Mouse (Mus musculus) stomach, embryonic 15.5 days (tissue): ENCODE measurements around the gene Hoxb8. TPM values are rescaled to one million over a fixed set of nuclear protein-coding genes. Genes with fewer than 3 reads are reported as not detected.

Source experiments
- ATAC-seq: fragments of 200-750 bp; cut with Nextera tagmentation; 2 replicates; pipeline ENCODE4 v1.8.0; 2017; ENCODE audit warnings: low read depth, moderate number of reproducible peaks, moderate TSS enrichment; ENCODE audit not compliant: insufficient read depth, low FRiP score
- H3K27ac ChIP-seq: fragments of 300-500 bp; sonication (generic); 2 replicates; pipeline ENCODE4 v1.5.1; 2015; ENCODE audit warnings: mild to moderate bottlenecking, inconsistent platforms
- H3K27me3 ChIP-seq: fragments of 300-500 bp; sonication (generic); replicated peaks from 2 replicates; pipeline ENCODE4 v1.6.1; 2015; ENCODE audit warnings: inconsistent platforms
- H3K36me3 ChIP-seq: fragments of 300-500 bp; sonication (generic); 2 replicates; pipeline ENCODE4 v1.6.1; 2015; ENCODE audit warnings: inconsistent platforms
- H3K4me1 ChIP-seq: fragments of 300-500 bp; sonication (generic); 2 replicates; pipeline ENCODE4 v1.6.1; 2015; ENCODE audit warnings: inconsistent platforms
- H3K4me2 ChIP-seq: fragments of 300-500 bp; sonication (generic); 2 replicates; pipeline ENCODE4 v1.6.1; 2015; ENCODE audit warnings: mild to moderate bottlenecking, inconsistent platforms
- H3K4me3 ChIP-seq: fragments of 300-500 bp; sonication (generic); replicated peaks from 2 replicates; pipeline ENCODE4 v1.5.1; 2015; ENCODE audit warnings: inconsistent platforms
- H3K9ac ChIP-seq: fragments of 300-500 bp; sonication (generic); 2 replicates; pipeline ENCODE4 v1.6.1; 2015; ENCODE audit warnings: inconsistent platforms
- H3K9me3 ChIP-seq: fragments of 300-500 bp; sonication (generic); 2 replicates; pipeline ENCODE4 v1.6.1; 2016; ENCODE audit warnings: inconsistent platforms
- WGBS: fragments of 180-500 bp; shearing (Covaris S2); methylation state at CpG from one replicate; pipeline ENCODE4 v1.1.7; 2015; 5-methylcytosine and 5-hydroxymethylcytosine counted together
- polyA plus RNA-seq: library from polyadenylated mRNA; unstranded; fragments of >200 nt; fragmentation: Nextera tagmentation; extraction: Ambion mirVana; gene quantifications from 2 replicates; pipeline ENCODE4 v1.2.1, GENCODE M21; 2015

Gene Hoxb8
- polyA plus RNA-seq, 1 experiment from 2014 or later = 1.9 TPM

DNA sequence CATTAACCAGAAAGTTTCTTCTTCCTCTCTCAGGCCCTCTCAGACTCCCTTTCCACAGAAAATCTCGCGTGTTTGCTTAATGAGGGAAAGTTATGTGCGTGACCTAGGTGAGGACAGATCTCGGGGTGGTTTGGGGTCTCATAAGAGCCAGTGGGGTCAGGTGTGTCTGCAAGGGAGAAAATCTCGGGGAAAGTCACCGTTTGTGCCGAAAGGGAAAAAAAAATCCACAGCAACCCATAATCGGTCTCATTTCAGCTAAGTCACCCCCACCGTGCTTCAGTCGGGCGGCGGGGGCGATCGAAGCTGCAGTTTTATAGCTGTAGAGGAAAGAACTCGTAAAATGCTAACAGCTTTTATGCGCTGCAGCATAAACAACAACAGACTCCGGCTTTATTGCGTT, 309 bp upstream of the Hoxb8 start:
- no peak for ATAC-seq
- no peak overlapping the region for H3K27ac ChIP-seq

DNA sequence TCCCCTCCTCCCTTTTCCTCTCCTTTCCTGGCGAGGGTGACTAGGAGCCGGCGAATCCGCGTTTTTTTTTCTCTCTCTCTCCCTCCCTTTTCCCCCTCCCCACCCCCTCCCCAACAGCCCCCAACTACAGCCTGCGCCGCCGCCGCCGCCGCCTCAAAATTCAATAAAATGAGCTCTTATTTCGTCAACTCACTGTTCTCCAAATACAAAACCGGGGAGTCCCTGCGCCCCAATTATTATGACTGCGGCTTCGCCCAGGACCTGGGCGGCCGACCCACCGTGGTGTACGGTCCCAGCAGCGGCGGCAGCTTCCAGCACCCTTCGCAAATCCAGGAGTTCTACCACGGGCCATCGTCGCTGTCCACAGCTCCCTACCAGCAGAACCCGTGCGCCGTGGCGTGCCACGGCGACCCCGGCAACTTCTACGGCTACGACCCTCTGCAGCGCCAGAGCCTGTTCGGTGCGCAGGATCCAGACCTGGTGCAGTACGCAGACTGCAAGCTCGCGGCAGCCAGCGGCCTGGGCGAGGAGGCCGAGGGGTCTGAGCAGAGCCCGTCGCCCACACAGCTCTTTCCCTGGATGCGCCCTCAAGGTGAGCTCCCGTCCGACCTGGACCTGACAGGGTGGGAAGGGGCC, 1.2 kb downstream of the Hoxb8 start:
- H3K27me3 ChIP-seq = peaks cover 65% of the 10 kb centered on the region
- peaks cover 14% of the 10 kb centered on the region for H3K4me1 ChIP-seq
- no peaks in the 10 kb centered on the region for H3K36me3 ChIP-seq
- no peak for ATAC-seq
- no peaks in the 10 kb centered on the region for H3K9me3 ChIP-seq
- peak overlapping the region; percentile 9 for H3K9ac ChIP-seq
- under 1% methylated on average over 49 of the region's 49 CpGs for WGBS
- peak overlapping the region; percentile 58 for H3K4me2 ChIP-seq
- peak overlapping the region; percentile 86; the same call in 1 of the 2 replicates for H3K27ac ChIP-seq
- H3K4me3 ChIP-seq = peak overlapping the region; percentile 47

More for the DNA sequence above, 309 bp upstream of the Hoxb8 start:
- Histone ChIP-seq H3K36me3 (no peaks in the 10 kb centered on the region), H3K4me3 (no peak overlapping the region; the same call in 1 of the 2 replicates), H3K27me3 (peaks cover 66% of the 10 kb centered on the region), H3K4me1 (peaks cover 18% of the 10 kb centered on the region), H3K4me2 (no peak overlapping the region), H3K9me3 (no peaks in the 10 kb centered on the region), H3K9ac (no peak overlapping the region)
- WGBS = 15% methylated on average over 18 of the region's 18 CpGs

DNA sequence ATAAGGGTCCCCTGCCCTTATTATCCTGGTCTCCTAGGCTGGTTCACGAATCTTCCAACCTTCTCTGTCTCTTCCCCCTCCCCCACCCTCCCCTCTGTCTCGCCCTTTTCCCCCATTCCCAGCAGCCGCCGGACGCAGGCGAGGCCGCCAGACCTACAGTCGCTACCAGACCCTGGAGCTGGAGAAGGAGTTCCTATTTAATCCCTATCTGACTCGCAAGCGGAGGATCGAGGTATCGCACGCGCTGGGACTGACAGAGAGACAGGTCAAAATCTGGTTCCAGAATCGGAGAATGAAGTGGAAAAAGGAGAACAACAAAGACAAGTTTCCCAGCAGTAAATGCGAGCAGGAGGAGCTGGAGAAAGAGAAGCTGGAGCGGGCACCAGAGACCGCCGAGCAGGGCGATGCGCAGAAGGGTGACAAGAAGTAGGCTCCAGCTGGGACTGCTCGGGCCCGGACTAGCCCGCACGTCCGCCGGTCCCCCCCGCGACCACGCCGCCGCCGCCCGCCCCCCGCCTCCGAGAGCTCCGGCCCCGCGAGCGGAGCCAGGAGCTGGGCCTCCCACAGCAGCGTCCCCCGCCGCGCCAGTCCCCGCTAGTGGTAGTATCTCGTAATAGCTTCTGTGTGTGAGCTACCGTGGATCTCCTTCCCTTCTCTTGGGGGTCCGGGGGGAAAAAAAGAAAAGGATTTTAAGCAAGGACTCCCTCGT, 2.5 kb downstream of the Hoxb8 start:
- no peaks in the 10 kb centered on the region for H3K36me3 ChIP-seq
- no peak for ATAC-seq
- peak overlapping the region; percentile 86 for H3K27ac ChIP-seq
- H3K9me3 ChIP-seq = no peaks in the 10 kb centered on the region
- peak overlapping the region; percentile 58 for H3K4me2 ChIP-seq
- H3K27me3 ChIP-seq = peaks cover 66% of the 10 kb centered on the region
- H3K4me3 ChIP-seq = peak overlapping the region; percentile 47
- WGBS = under 1% methylated on average over 48 of the region's 49 CpGs
- peaks cover 14% of the 10 kb centered on the region for H3K4me1 ChIP-seq
- peak overlapping the region; percentile 20 for H3K9ac ChIP-seq

DNA sequence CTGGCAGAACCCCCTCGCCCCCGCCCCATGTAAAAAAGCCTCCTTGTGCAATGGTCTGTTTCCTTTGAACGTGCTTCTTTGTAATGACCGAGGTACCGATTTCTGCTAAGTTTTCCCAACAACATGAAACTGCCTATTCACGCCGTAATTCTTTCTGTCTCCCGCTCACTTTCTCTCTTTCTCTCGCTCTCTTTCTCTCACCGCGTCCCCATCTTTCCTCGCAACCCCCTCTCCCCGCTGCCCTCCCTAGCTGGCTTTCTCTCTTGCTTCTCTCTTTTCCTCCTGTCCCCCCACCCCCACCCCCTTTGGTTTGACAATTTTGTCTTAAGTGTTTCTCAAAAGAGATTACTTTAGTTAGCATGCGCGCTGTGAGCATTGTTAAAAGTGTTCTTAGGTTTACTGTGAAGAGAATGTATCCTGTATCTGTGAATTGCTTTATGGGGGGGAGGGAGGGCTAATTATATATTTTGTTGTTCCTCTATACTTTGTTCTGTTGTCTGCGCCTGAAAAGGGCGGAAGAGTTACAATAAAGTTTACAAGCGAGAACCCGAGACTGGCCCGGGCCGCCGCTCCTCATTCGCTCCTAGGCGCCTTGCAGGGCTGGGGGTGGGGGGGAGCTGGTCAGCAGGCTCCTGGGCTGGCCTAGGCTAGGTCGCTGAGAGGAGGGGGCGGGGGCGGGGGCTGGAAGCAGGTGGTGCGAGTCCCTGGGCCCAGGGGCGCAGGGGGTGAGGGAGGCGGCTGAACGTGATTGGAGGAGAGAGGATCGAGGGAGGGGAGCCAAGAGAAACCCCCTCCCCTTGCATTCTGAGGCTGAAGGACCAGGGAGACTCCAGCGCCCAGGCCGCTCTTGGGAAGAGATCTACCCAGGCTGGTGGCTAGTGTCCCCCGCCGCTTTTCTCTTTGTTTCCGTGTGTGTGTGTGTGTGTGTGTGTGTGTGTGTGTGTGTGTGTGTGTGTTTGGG, 3.3 kb downstream of the Hoxb8 start:
- Histone ChIP-seq H3K4me1 (peaks cover 8% of the 10 kb centered on the region; the same call in 1 of the 2 replicates), H3K36me3 (no peaks in the 10 kb centered on the region), H3K27ac (peak overlapping the region; percentile 86), H3K9me3 (no peaks in the 10 kb centered on the region), H3K4me2 (peak overlapping the region; percentile 58), H3K4me3 (peak overlapping the region; percentile 47), H3K9ac (peak overlapping the region; percentile 20; the same call in 1 of the 2 replicates), H3K27me3 (peaks cover 63% of the 10 kb centered on the region)
- WGBS = 1% methylated on average over 32 of the region's 37 CpGs
- peak; percentile 74 for ATAC-seq

DNA sequence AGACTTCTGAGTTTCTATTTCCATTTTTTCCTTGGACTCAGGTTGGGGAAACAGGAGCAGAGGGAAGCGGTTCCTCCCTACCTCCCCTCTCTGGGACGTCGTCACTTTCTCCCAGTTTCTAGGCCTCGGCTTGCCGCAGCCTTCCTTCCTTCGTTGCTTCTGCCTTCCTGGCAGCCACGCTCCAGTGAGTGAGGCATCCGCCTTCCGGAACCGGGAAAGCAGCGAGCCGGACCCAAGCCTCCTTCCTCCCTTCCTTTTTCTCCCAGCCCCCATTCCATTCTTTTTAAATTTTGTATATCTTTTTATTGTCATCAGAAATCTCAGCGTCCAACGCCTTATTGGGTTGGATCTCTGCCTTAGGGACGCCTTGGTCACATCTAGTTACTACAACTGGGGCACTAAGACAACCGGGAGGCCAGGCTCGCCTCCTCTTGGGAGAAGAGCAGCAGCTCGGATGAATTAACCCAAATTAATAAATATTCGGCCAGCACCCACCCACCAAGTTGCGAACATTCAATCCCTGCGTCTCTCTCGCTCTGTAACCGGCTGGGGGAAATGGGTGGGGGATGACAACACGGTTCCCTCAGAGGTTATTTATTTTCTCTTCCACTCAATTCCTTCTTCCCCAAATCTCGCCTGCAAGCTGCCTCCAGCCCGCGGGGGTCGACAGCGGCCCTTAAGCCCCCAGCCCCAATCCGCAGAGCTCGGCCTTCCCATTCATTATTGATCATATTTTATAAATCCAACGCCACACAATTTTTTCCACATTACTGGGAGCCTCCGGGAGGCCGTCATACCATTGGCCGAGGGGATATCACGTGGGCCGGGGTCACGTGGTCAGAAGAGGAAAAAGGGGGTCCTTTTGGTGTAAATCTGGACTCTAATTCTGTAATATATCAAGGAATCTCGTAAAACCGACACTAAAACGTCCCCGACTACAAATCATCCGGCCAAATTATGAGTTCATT, 4.3 kb downstream of the Hoxb8 start, which contains the start of gene Hoxb7:
Gene Hoxb7 (plus strand): TSS at position 853 of the 968 bp plus-strand sequence.
- 2% methylated on average over 43 of the region's 43 CpGs for WGBS
- ATAC-seq = no peak
- H3K4me3 ChIP-seq = peak within 1 kb of the TSS; percentile 47

DNA sequence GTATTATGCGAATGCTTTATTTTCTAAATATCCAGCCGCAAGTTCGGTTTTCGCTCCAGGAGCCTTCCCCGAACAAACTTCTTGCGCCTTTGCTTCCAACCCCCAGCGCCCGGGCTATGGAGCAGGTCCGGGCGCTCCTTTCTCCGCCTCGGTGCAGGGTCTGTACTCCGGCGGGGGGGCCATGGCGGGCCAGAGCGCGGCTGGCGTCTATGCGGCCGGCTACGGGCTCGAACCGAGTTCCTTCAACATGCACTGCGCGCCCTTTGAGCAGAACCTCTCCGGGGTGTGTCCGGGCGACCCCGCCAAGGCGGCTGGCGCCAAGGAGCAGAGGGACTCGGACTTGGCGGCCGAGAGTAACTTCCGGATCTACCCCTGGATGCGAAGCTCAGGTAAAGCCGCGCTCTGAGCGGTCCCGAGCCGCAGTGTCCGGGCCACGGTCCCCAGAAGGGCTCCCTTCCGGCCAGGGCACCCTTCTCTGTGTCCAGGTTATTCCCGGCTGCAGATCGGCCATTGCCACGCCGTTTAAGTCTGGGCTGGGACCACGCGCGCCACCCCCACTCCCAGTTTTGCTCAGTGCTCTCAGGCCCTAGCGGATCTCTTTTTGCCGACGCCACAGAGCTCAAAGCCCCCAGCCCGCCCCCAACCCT, 5.2 kb downstream of the Hoxb8 start:
- peak overlapping the region; percentile 58 for H3K4me2 ChIP-seq
- H3K36me3 ChIP-seq = no peaks in the 10 kb centered on the region
- peak overlapping the region; percentile 86 for H3K27ac ChIP-seq
- H3K9ac ChIP-seq = peak overlapping the region; percentile 38; the same call in 1 of the 2 replicates
- no peaks in the 10 kb centered on the region for H3K9me3 ChIP-seq
- peak overlapping the region; percentile 47 for H3K4me3 ChIP-seq
- ATAC-seq = no peak
- H3K4me1 ChIP-seq = peaks cover 8% of the 10 kb centered on the region; the same call in 1 of the 2 replicates
- WGBS = under 1% methylated on average over 55 of the region's 55 CpGs
- peaks cover 67% of the 10 kb centered on the region for H3K27me3 ChIP-seq

More for the DNA sequence above, 4.3 kb downstream of the Hoxb8 start, which contains the start of gene Hoxb7:
- Histone ChIP-seq H3K36me3 (no peaks in the 10 kb centered on the region), H3K27me3 (peaks cover 67% of the 10 kb centered on the region), H3K4me1 (peaks cover 8% of the 10 kb centered on the region; the same call in 1 of the 2 replicates), H3K9me3 (no peaks in the 10 kb centered on the region), H3K4me2 (peak within 1 kb of the TSS; percentile 58), H3K9ac (peak within 1 kb of the TSS; percentile 38; the same call in 1 of the 2 replicates), H3K27ac (peak within 1 kb of the TSS; percentile 86)

DNA sequence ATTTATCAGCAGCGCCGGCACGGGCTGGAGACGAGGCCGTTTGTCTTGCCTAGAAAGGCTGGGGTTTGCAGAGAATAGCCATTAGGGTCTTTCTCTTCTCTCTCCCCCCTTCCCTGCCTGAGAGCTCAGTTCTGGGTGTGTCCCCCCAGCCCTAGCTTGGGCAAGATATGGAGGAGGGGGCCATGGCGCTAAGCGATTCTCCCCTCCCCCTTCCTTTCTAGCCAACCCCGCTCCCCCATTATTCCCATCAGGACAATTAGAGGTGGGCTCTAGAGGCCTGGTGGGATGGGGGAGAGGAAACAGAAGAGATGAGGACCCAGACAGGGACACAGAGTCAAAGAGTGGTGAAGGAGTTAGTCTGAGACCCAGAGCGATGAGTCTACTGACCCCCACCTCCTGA, 5.7 kb downstream of the Hoxb8 start:
- Histone ChIP-seq H3K27me3 (peaks cover 68% of the 10 kb centered on the region), H3K36me3 (no peaks in the 10 kb centered on the region), H3K4me1 (peaks cover 8% of the 10 kb centered on the region; the same call in 1 of the 2 replicates), H3K27ac (peak overlapping the region; percentile 86; the same call in 1 of the 2 replicates), H3K9me3 (no peaks in the 10 kb centered on the region), H3K4me2 (peak overlapping the region; percentile 58), H3K4me3 (peak overlapping the region; percentile 47), H3K9ac (0 out of 2 replicates have a peak overlapping the region, but pooled peaks have one; percentile 38)
- no peak for ATAC-seq
- WGBS = 6% methylated on average over 9 of the region's 9 CpGs

DNA sequence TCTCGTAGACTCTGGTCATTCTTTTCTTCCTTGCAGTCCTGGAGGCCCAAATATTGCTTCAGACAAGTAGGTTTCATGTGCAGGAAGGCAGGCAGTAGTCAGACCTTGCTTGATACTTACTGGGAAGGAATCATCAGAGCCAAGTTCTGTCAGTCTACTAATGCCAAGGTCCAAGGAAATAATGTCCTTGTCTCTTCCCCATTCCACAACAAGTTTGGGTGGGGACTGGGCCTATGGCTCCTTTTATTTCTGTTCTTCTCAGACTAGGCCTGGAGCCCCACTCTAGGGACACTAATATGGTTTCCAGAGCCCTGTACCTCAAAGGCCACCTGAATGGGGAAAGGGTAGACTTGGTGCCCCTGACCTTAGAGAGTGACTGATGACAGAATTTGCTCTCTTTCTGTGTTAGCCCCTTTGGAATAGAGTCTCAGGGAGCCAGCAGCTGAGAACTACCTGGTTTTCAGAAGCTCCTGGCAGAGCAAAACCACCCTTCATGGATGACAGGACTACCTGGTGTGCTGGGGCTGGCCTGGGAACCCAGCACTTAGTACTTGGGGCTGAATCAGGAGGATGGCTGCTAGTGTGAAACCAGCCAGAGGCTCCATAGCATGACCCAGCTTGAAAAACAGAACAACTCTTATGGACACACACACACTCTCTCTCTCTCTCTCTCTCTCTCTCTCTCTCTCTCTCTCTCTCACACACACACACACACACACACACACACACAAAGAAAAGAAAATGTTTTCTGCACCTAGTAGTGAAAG, 6.9 kb downstream of the Hoxb8 start:
- Histone ChIP-seq H3K27ac (no peak overlapping the region), H3K36me3 (no peaks in the 10 kb centered on the region), H3K4me3 (no peak overlapping the region), H3K4me1 (0 out of 2 replicates have a peak, but pooled peaks cover 2% of the 10 kb centered on the region), H3K27me3 (peaks cover 69% of the 10 kb centered on the region), H3K9me3 (no peaks in the 10 kb centered on the region), H3K4me2 (no peak overlapping the region), H3K9ac (no peak overlapping the region)
- ATAC-seq = no peak
- 50% methylated on average over 1 of the region's 1 CpGs for WGBS

DNA sequence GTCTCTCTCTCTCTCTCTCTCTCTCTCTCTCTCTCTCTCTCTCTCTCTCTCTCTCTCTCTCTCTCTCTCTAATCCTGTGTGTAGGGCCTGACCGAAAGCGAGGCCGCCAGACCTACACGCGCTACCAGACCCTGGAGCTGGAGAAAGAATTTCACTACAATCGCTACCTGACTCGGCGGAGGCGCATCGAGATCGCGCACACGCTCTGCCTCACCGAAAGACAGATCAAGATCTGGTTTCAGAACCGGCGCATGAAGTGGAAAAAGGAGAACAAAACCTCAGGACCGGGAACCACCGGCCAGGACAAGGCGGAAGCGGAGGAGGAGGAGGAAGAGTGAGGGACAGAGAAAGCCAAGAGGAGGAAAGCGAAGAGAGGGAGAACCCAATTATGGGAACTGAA, 7.6 kb downstream of the Hoxb8 start:
- no peak overlapping the region for H3K27ac ChIP-seq
- peaks cover 73% of the 10 kb centered on the region for H3K27me3 ChIP-seq
- H3K9ac ChIP-seq = no peak overlapping the region
- no peaks in the 10 kb centered on the region for H3K36me3 ChIP-seq
- no peaks in the 10 kb centered on the region for H3K4me1 ChIP-seq
- H3K9me3 ChIP-seq = no peaks in the 10 kb centered on the region
- ATAC-seq = no peak
- 34% methylated on average over 21 of the region's 21 CpGs for WGBS
- H3K4me3 ChIP-seq = no peak overlapping the region
- no peak overlapping the region for H3K4me2 ChIP-seq

DNA sequence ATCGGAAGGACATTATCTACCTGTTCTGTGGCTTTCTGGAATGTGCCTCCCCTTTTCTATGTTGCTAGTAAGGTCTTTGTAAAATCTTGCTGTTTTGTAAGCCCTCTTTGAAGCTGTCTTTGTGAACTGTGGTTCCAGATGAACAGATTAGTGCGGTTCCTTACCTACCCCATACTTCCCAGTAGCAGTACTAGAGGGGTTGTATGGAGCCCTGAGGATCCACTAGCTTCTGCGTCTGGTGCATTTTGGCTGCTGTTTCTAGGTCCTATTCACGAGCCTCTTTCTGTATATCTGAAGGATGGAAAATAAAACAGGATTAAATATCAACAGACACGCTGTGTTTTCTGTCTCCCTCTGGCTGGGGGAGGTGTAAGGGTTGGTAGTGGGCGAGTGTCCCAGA, 8.1 kb downstream of the Hoxb8 start:
- H3K9ac ChIP-seq = no peak overlapping the region
- peaks cover 74% of the 10 kb centered on the region for H3K27me3 ChIP-seq
- H3K36me3 ChIP-seq = no peaks in the 10 kb centered on the region
- no peaks in the 10 kb centered on the region; the same call in 1 of the 2 replicates for H3K4me1 ChIP-seq
- no peak overlapping the region for H3K27ac ChIP-seq
- no peak overlapping the region for H3K4me2 ChIP-seq
- 35% methylated on average over 6 of the region's 6 CpGs for WGBS
- no peaks in the 10 kb centered on the region for H3K9me3 ChIP-seq
- no peak for ATAC-seq
- no peak overlapping the region for H3K4me3 ChIP-seq
